Mouse (Mus musculus) CH12.LX (cell line): ENCODE measurements around the gene Galk2. TPM values are rescaled to one million over a fixed set of nuclear protein-coding genes. Genes with fewer than 3 reads are reported as not detected.
A peak's percentile ranks its signal among the peaks of the same experiment; 100 is the strongest.

Experiments used
- DNase-seq: peaks from one replicate; pipeline ENCODE4 v3.0.0-alpha.2; 2013; ENCODE audit errors: extremely low read depth
- H3K27ac ChIP-seq: 2 replicates; pipeline ENCODE4 v1.5.1; 2012; ENCODE audit warnings: low read depth, mild to moderate bottlenecking, control low read depth, moderate library complexity; ENCODE audit not compliant: insufficient read depth
- H3K27me3 ChIP-seq: replicated peaks from 2 replicates; pipeline ENCODE3; 2012; ENCODE audit warnings: inconsistent platforms
- H3K36me3 ChIP-seq, 2 experiments: replicated peaks in 1 of 2; 2 replicates each; pipeline versions ENCODE3 to v1.6.1; 2012; ENCODE audit warnings: inconsistent platforms in 1 of 2, low read length in 1 of 2, mild to moderate bottlenecking in 1 of 2, mixed read lengths in 1 of 2, moderate library complexity in 1 of 2; ENCODE audit not compliant: control insufficient read depth in 1 of 2, insufficient read depth in 1 of 2
- H3K4me1 ChIP-seq, 2 experiments: 2 replicates each; pipeline ENCODE4 v1.6.1; 2012; ENCODE audit warnings: inconsistent platforms in 1 of 2, moderate library complexity in 1 of 2; ENCODE audit not compliant: insufficient read depth in 2 of 2, control insufficient read depth in 1 of 2
- H3K4me2 ChIP-seq: 2 replicates; pipeline ENCODE4 v1.6.1; 2012; ENCODE audit warnings: low read depth, mild to moderate bottlenecking, control low read depth; ENCODE audit not compliant: poor library complexity, insufficient read depth, severe bottlenecking
- H3K4me3 ChIP-seq, 3 experiments: fragments of 150-350 bp in 1 of 3; sonication (generic) in 1 of 3; replicated peaks in 1 of 3; 2 replicates each; pipeline versions ENCODE3 to v1.5.1; 2011 to 2012; ENCODE audit warnings: low read depth in 2 of 3, low read length in 2 of 3, mild to moderate bottlenecking in 2 of 3, moderate library complexity in 2 of 3, control low read depth in 1 of 3, improper control_type of control experiment in 1 of 3, inconsistent platforms in 1 of 3, mixed read lengths in 1 of 3; ENCODE audit not compliant: poor library complexity in 1 of 3
- H3K79me2 ChIP-seq: replicated peaks from 2 replicates; pipeline ENCODE4 v1.6.1; 2012; ENCODE audit warnings: mild to moderate bottlenecking, moderate library complexity; ENCODE audit not compliant: control insufficient read depth, poor library complexity, insufficient read depth, severe bottlenecking; ENCODE audit errors: extremely low read depth
- H3K9ac ChIP-seq: 2 replicates; pipeline ENCODE4 v1.6.1; 2012; ENCODE audit warnings: low read depth, mild to moderate bottlenecking, control low read depth, moderate library complexity; ENCODE audit not compliant: insufficient read depth
- H3K9me3 ChIP-seq: replicated peaks from 2 replicates; pipeline ENCODE3; 2012; ENCODE audit warnings: low read length, inconsistent platforms, mixed read lengths
- CHD2 ChIP-seq: IDR thresholded peaks from 2 replicates; pipeline ENCODE4 v1.6.1; 2011; ENCODE audit warnings: low read length, improper control_type of control experiment
- CTCF ChIP-seq, 2 experiments: IDR thresholded peaks in 1 of 2; conservative IDR thresholded peaks in 1 of 2; 2 replicates each; pipeline ENCODE4 v1.5.1; 2011 to 2012; ENCODE audit warnings: low read depth in 2 of 2, low read length in 2 of 2, improper control_type of control experiment in 1 of 2, inconsistent platforms in 1 of 2, mild to moderate bottlenecking in 1 of 2, moderate library complexity in 1 of 2
- EP300 ChIP-seq: IDR thresholded peaks from 2 replicates; pipeline ENCODE4 v1.6.1; 2011; ENCODE audit warnings: low read length, improper control_type of control experiment
- ETS1 ChIP-seq: conservative IDR thresholded peaks from 2 replicates; pipeline ENCODE4 v1.6.1; 2012; ENCODE audit warnings: low read depth, mild to moderate bottlenecking, inconsistent platforms, low read length, improper control_type of control experiment, moderate library complexity
- GABPA ChIP-seq: IDR thresholded peaks from 2 replicates; pipeline ENCODE4 v1.6.1; 2012; ENCODE audit warnings: low read depth, low read length, improper control_type of control experiment, inconsistent platforms; ENCODE audit not compliant: insufficient replicate concordance
- HCFC1 ChIP-seq: IDR thresholded peaks from 2 replicates; pipeline ENCODE4 v1.6.1; 2012; ENCODE audit warnings: low read depth, mild to moderate bottlenecking, inconsistent platforms, low read length, improper control_type of control experiment
- JUN ChIP-seq: IDR thresholded peaks from 2 replicates; pipeline ENCODE4 v1.6.1; 2011; ENCODE audit warnings: low read depth, mild to moderate bottlenecking, low read length, improper control_type of control experiment, moderate library complexity; ENCODE audit not compliant: insufficient read depth
- KAT2A ChIP-seq: IDR thresholded peaks from 2 replicates; pipeline ENCODE4 v1.6.1; 2012; ENCODE audit warnings: low read length, improper control_type of control experiment, inconsistent platforms; ENCODE audit not compliant: insufficient replicate concordance
- MAX ChIP-seq: IDR thresholded peaks from 2 replicates; pipeline ENCODE4 v1.6.1; 2011; ENCODE audit warnings: low read length, improper control_type of control experiment
- MAZ ChIP-seq: IDR thresholded peaks from 2 replicates; pipeline ENCODE4 v1.6.1; 2012; ENCODE audit warnings: low read depth, mild to moderate bottlenecking, inconsistent platforms, low read length, improper control_type of control experiment, moderate library complexity
- MEF2A ChIP-seq: IDR thresholded peaks from 2 replicates; pipeline ENCODE4 v1.6.1; 2014; ENCODE audit warnings: low read depth, mild to moderate bottlenecking, inconsistent platforms, low read length, improper control_type of control experiment, borderline replicate concordance
- MYC ChIP-seq: IDR thresholded peaks from 2 replicates; pipeline ENCODE4 v1.6.1; 2011; ENCODE audit warnings: low read depth, mild to moderate bottlenecking, improper control_type of control experiment, low read length
- NRF1 ChIP-seq: IDR thresholded peaks from 2 replicates; pipeline ENCODE4 v1.6.1; 2014; ENCODE audit warnings: low read depth, mild to moderate bottlenecking, inconsistent platforms, low read length, improper control_type of control experiment, moderate library complexity
- POLR2A ChIP-seq: IDR thresholded peaks from 2 replicates; pipeline ENCODE4 v1.6.1; 2011; ENCODE audit warnings: low read depth, mild to moderate bottlenecking, improper control_type of control experiment, low read length
- RAD21 ChIP-seq: IDR thresholded peaks from 2 replicates; pipeline ENCODE4 v1.6.1; 2011; ENCODE audit warnings: low read depth, mild to moderate bottlenecking, low read length, improper control_type of control experiment, moderate library complexity
- SIN3A ChIP-seq: IDR thresholded peaks from 2 replicates; pipeline ENCODE4 v1.6.1; 2012; ENCODE audit warnings: low read length, improper control_type of control experiment, inconsistent platforms
- TCF12 ChIP-seq: IDR thresholded peaks from 2 replicates; pipeline ENCODE4 v1.6.1; 2014; ENCODE audit warnings: low read depth, mild to moderate bottlenecking, inconsistent platforms, low read length, improper control_type of control experiment
- UBTF ChIP-seq: IDR thresholded peaks from 2 replicates; pipeline ENCODE4 v1.6.1; 2012; ENCODE audit warnings: low read depth, mild to moderate bottlenecking, inconsistent platforms, low read length, improper control_type of control experiment, moderate library complexity
- USF2 ChIP-seq: conservative IDR thresholded peaks from 2 replicates; pipeline ENCODE4 v1.6.1; 2011; ENCODE audit warnings: low read depth, low read length, improper control_type of control experiment
- ZNF384 ChIP-seq: IDR thresholded peaks from 2 replicates; pipeline ENCODE4 v1.6.1; 2012; ENCODE audit warnings: low read depth, low read length, improper control_type of control experiment, inconsistent platforms
- dilution Hi-C: fragments of 300-500 bp; cut with MboI; formaldehyde crosslinking; loops from 2 replicates; pipeline ENCODE4 v1.14.3; 2020; ENCODE audit warnings: low sequenced_read_pairs; ENCODE audit not compliant: extremely low pct_unique_long_range_greater_than_20kb, extremely low pct_ligation_motif_present
- in situ Hi-C: fragments of 300-500 bp; cut with MboI; formaldehyde crosslinking; loops from 3 replicates; pipeline ENCODE4 v1.14.3; 2019; ENCODE audit warnings: low sequenced_read_pairs, low pct_ligation_motif_present, low pct_unique_long_range_greater_than_20kb, mixed read lengths
- polyA plus RNA-seq: library from polyadenylated mRNA; unstranded; fragments of >175 nt; gene quantifications from 2 replicates; pipeline ENCODE4 v1.2.1, GENCODE M21; 2012; ENCODE audit warnings: low read depth; ENCODE audit not compliant: insufficient read length
- total RNA-seq, 2 experiments: library from RNA; depleted of rRNA; stranded (reverse); fragments of 300-350 nt in 1 of 2; fragments of >200 nt in 1 of 2; gene quantifications; 2 replicates each; pipeline ENCODE4 v1.2.3; 2012 to 2014

Galk2 gene
- total and polyA plus RNA-seq, 3 experiments, result 36.7 to 59.9 (median 41.8) TPM

DNA sequence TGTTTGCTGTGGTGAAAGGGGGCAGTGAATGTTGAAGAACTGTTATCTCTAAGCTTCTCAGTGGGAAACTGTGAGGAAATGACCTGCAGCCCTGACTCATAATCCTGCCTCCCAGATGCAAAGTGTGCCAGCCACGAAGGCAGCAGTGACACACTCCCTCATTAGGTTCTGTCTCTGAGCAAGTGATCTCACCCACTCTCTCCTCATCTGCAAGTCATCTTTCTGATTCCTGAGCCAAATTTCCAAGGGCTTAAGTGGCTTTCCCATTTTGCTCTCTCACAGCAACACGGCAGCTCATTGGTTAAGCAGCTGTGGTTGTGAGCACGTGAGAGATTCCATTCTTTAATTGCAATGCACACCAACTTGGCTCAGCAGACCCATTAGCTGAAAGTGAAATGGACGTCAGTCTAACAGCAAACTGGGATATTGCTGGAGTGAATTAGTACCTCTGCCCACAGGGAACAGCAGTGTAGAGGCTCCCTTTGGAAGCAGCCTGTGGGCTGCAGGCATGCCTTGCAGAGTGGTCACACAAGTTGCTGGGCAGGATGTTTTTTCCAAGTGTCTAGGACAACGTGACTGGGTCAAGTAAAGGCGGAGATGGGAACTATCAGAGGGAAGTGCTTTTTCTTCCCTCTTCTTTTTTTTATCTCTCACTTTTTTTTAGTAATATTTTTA lies 82.3 kb downstream of the Galk2 start:
- H3K27me3 ChIP-seq, result no peaks in the 10 kb centered on the region
- TF ChIP-seq MAZ (no peak), JUN (no peak), SIN3A (no peak), TCF12 (no peak), UBTF (no peak), USF2 (no peak)
- TF ChIP-seq, all 38 proteins: peak for 0
- in situ Hi-C loops, result no loop called here
- H3K4me2 ChIP-seq, result no peak overlapping the region
- no peak overlapping the region for H3K4me3 ChIP-seq
- H3K9me3 ChIP-seq, result no peaks in the 10 kb centered on the region
- peaks cover 14 to 54% of the 10 kb centered on the region in 2 experiments for H3K36me3 ChIP-seq
- peaks cover 0 to 17% of the 10 kb centered on the region in 2 experiments; a peak in 1 of 4 replicates for H3K4me1 ChIP-seq
- H3K27ac ChIP-seq, result no peak overlapping the region
- dilution Hi-C loops, result no loop called here
- H3K9ac ChIP-seq, result no peak overlapping the region
- DNase-seq, result peak; percentile 35
- H3K79me2 ChIP-seq, result no peaks in the 10 kb centered on the region

DNA sequence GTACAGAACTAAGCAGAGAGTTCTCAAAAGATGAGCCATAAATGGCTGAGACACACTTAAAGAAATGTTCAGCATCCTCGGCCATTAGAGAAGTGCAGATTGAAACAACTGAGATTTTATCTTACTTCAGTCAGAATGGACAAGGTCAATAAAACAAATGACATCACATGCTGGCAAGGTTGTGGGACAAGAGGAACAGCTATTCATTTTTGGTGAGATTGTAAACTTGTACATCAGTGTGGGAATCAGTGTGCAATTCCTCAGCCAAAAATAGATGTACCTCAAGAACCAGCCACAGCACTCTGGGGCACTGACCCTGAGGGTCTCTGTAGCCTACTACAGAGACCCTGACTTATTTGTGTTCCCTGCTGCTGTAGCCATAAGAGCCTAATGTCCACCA lies 84.4 kb downstream of the Galk2 start:
- DNase-seq, result no peak
- in situ Hi-C loops, result no loop called here
- dilution Hi-C loops, result no loop called here
- Histone ChIP-seq H3K27ac (no peak overlapping the region), H3K4me3 (no peak overlapping the region), H3K4me1 (peaks cover 0 to 21% of the 10 kb centered on the region in 2 experiments; a peak in 1 of 4 replicates), H3K36me3 (peaks cover 20 to 61% of the 10 kb centered on the region in 2 experiments), H3K9ac (no peak overlapping the region), H3K9me3 (no peaks in the 10 kb centered on the region), H3K27me3 (no peaks in the 10 kb centered on the region), H3K4me2 (no peak overlapping the region), H3K79me2 (no peaks in the 10 kb centered on the region)
- no peak for TF ChIP-seq CHD2
- no peak for TF ChIP-seq ETS1
- TF ChIP-seq POLR2A, result no peak
- TF ChIP-seq TCF12, result no peak
- TF ChIP-seq MEF2A, result no peak
- TF ChIP-seq HCFC1, result no peak
- no peak for TF ChIP-seq GABPA
- TF ChIP-seq MAX, result no peak
- TF ChIP-seq MAZ, result no peak
- no peak for TF ChIP-seq EP300
- TF ChIP-seq USF2, result no peak
- no peak for TF ChIP-seq ZNF384
- no peak for TF ChIP-seq KAT2A
- TF ChIP-seq CTCF (conservative IDR thresholded peaks at IDR 0.05 in 1 of 2, IDR thresholded peaks at IDR 0.05 in 1 of 2; ENCODE audit: low read depth in 2 of 2, low read length in 2 of 2), result no peak
- TF ChIP-seq RAD21, result no peak
- TF ChIP-seq MYC, result no peak
- TF ChIP-seq NRF1, result no peak
